Mouse (Mus musculus) limb, embryonic 12.5 days (tissue): ENCODE measurements around the gene Slc27a3. TPM values are rescaled to one million over a fixed set of nuclear protein-coding genes. Genes with fewer than 3 reads are reported as not detected.
"Not testable (repeated sequence)": the region's sequence is repeated elsewhere in the genome, so short reads cannot be mapped to it uniquely, and the experiment has no call there.

Experiments
- ATAC-seq: fragments of 200-750 bp; cut with Nextera tagmentation; 2 replicates; pipeline ENCODE4 v1.8.0; 2017; ENCODE audit warnings: low read depth, moderate TSS enrichment; ENCODE audit not compliant: insufficient number of reproducible peaks, insufficient read depth, low FRiP score, low TSS enrichment
- H3K27ac ChIP-seq: fragments of 300-500 bp; sonication (generic); 2 replicates; pipeline ENCODE4 v1.5.1; 2016; ENCODE audit warnings: mild to moderate bottlenecking, moderate library complexity
- H3K27me3 ChIP-seq: fragments of 300-500 bp; sonication (generic); 2 replicates; pipeline ENCODE4 v1.6.1; 2016; ENCODE audit warnings: mild to moderate bottlenecking, moderate library complexity
- H3K36me3 ChIP-seq: fragments of 300-500 bp; sonication (generic); 2 replicates; pipeline ENCODE4 v1.6.1; 2016; ENCODE audit warnings: mild to moderate bottlenecking, moderate library complexity
- H3K4me1 ChIP-seq: fragments of 300-500 bp; sonication (generic); replicated peaks from 2 replicates; pipeline ENCODE4 v1.6.1; 2016
- H3K4me2 ChIP-seq: fragments of 300-500 bp; sonication (generic); 2 replicates; pipeline ENCODE4 v1.6.1; 2016; ENCODE audit warnings: mild to moderate bottlenecking, moderate library complexity
- H3K4me3 ChIP-seq: fragments of 300-500 bp; sonication (generic); replicated peaks from 2 replicates; pipeline ENCODE4 v1.5.1; 2016; ENCODE audit warnings: mild to moderate bottlenecking
- H3K9ac ChIP-seq: fragments of 300-500 bp; sonication (generic); replicated peaks from 2 replicates; pipeline ENCODE4 v1.6.1; 2016; ENCODE audit warnings: mild to moderate bottlenecking, moderate library complexity
- H3K9me3 ChIP-seq: fragments of 300-500 bp; sonication (generic); 2 replicates; pipeline ENCODE4 v1.6.1; 2016; ENCODE audit warnings: mild to moderate bottlenecking, moderate library complexity
- WGBS: fragments of 180-500 bp; shearing (Covaris S2); methylation state at CpG from one replicate; pipeline ENCODE4 v1.1.7; 2016; 5-methylcytosine and 5-hydroxymethylcytosine counted together
- polyA plus RNA-seq: library from polyadenylated mRNA; unstranded; fragments of >200 nt; fragmentation: Nextera tagmentation; extraction: Ambion mirVana; gene quantifications from 2 replicates; pipeline ENCODE4 v1.2.1, GENCODE M21; 2016

Gene Slc27a3
- polyA plus RNA-seq, 1 experiment from 2014 or later: 43.6 TPM

DNA sequence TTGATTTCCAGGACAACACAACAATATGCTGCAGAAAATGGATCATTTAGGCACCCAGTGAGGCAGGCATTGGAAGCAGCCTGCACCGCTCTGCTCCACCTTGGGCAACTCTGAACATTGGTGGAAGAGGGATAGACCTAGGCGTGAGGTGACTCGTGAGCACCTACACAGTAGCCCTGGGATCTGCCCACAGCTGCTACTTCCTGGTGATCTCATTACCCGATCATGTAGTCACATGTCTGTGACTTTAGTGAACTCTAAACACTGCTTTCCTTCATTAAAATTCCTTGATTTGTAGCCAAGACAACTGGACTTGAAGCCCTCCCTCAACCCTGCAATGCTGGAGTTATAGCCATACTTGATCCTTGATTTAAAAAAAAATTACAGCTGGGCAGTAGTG lies 15.4 kb downstream of the Slc27a3 start:
- H3K4me2 ChIP-seq: no peak overlapping the region
- no peak overlapping the region for H3K4me3 ChIP-seq
- H3K4me1 ChIP-seq: no peaks in the 10 kb centered on the region
- no peaks in the 10 kb centered on the region for H3K36me3 ChIP-seq
- no peak overlapping the region for H3K9ac ChIP-seq
- 79% methylated on average over 4 of the region's 4 CpGs for WGBS
- H3K27ac ChIP-seq: no peak overlapping the region
- no peaks in the 10 kb centered on the region for H3K9me3 ChIP-seq
- no peak for ATAC-seq
- no peaks in the 10 kb centered on the region for H3K27me3 ChIP-seq

GRCm38 (mm10) chr3:90373432-90374028 lies 16.2 kb downstream of the Slc27a3 start:
- H3K27me3 ChIP-seq: no peaks in the 10 kb centered on the region
- no peak overlapping the region for H3K4me2 ChIP-seq
- H3K4me1 ChIP-seq: no peaks in the 10 kb centered on the region
- H3K9ac ChIP-seq: no peak overlapping the region
- H3K4me3 ChIP-seq: no peak overlapping the region
- H3K36me3 ChIP-seq: no peaks in the 10 kb centered on the region
- ATAC-seq: no peak
- no peak overlapping the region for H3K27ac ChIP-seq
- H3K9me3 ChIP-seq: no peaks in the 10 kb centered on the region
- 27% methylated on average over 4 of the region's 4 CpGs for WGBS

- no peaks in the 10 kb centered on the region for H3K27me3 ChIP-seq
- H3K36me3 ChIP-seq: no peaks in the 10 kb centered on the region
- no peak overlapping the region for H3K9ac ChIP-seq
- H3K4me3 ChIP-seq: no peak overlapping the region
- no peaks in the 10 kb centered on the region for H3K9me3 ChIP-seq
- H3K4me1 ChIP-seq: no peaks in the 10 kb centered on the region
- WGBS: 67% methylated on average over 5 of the region's 5 CpGs
- H3K27ac ChIP-seq: no peak overlapping the region
- ATAC-seq: no peak
- no peak overlapping the region for H3K4me2 ChIP-seq
These were observed 16.9 kb downstream of the Slc27a3 start for GRCm38 (mm10) chr3:90372817-90373216.

GRCm38 (mm10) chr3:90371857-90372256 lies 17.9 kb downstream of the Slc27a3 start:
- Histone ChIP-seq H3K36me3 (no peaks in the 10 kb centered on the region), H3K4me1 (no peaks in the 10 kb centered on the region), H3K9me3 (no peaks in the 10 kb centered on the region), H3K9ac (no peak overlapping the region), H3K4me2 (no peak overlapping the region), H3K27ac (no peak overlapping the region), H3K27me3 (no peaks in the 10 kb centered on the region), H3K4me3 (no peak overlapping the region)
- 66% methylated on average over 7 of the region's 7 CpGs for WGBS
- no peak for ATAC-seq

- no peaks in the 10 kb centered on the region for H3K4me1 ChIP-seq
- no peak overlapping the region for H3K4me3 ChIP-seq
- H3K36me3 ChIP-seq: peaks cover 4% of the 10 kb centered on the region
- H3K9ac ChIP-seq: no peak overlapping the region
- ATAC-seq: no peak
- no peak overlapping the region for H3K4me2 ChIP-seq
- H3K27me3 ChIP-seq: no peaks in the 10 kb centered on the region
- no peak overlapping the region for H3K27ac ChIP-seq
- 60% methylated on average over 2 of the region's 2 CpGs for WGBS
- H3K9me3 ChIP-seq: no peaks in the 10 kb centered on the region
These were observed 20.7 kb downstream of the Slc27a3 start for GRCm38 (mm10) chr3:90369041-90369440.

- no peaks in the 10 kb centered on the region for H3K9me3 ChIP-seq
- ATAC-seq: no peak
- H3K4me3 ChIP-seq: no peak overlapping the region
- peaks cover 17% of the 10 kb centered on the region for H3K36me3 ChIP-seq
- no peaks in the 10 kb centered on the region for H3K27me3 ChIP-seq
- no peak overlapping the region for H3K9ac ChIP-seq
- no peak overlapping the region for H3K27ac ChIP-seq
- H3K4me1 ChIP-seq: no peaks in the 10 kb centered on the region
- 93% methylated on average over 5 of the region's 5 CpGs for WGBS
- no peak overlapping the region for H3K4me2 ChIP-seq
These were observed 22.6 kb downstream of the Slc27a3 start for GRCm38 (mm10) chr3:90367001-90367632.

DNA sequence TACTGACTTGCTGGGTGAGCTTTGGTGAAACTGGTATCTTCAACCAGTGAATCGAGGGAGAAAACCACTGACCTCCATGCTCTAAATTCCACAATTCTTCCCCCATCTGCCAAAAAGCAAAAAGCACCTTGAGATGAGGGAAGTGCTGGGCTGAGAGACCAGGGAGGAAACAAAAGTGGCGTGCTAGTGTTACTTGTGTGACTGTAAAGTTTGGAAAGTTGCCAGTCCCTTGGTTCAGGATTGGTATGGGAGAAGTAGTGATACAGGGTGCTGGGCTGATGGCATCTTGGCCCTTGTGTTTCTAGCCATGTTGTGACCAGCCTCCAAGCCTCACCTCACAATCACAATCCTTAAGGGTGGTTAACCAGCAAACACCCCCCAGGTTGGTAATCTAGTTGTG lies 27.4 kb downstream of the Slc27a3 start:
- no peak overlapping the region for H3K9ac ChIP-seq
- no peaks in the 10 kb centered on the region for H3K9me3 ChIP-seq
- no peak overlapping the region for H3K27ac ChIP-seq
- H3K4me1 ChIP-seq: no peaks in the 10 kb centered on the region
- peaks cover 60% of the 10 kb centered on the region for H3K36me3 ChIP-seq
- H3K4me3 ChIP-seq: no peak overlapping the region
- H3K4me2 ChIP-seq: no peak overlapping the region
- no peaks in the 10 kb centered on the region for H3K27me3 ChIP-seq
- WGBS: 84% methylated on average over 2 of the region's 2 CpGs
- ATAC-seq: no peak

DNA sequence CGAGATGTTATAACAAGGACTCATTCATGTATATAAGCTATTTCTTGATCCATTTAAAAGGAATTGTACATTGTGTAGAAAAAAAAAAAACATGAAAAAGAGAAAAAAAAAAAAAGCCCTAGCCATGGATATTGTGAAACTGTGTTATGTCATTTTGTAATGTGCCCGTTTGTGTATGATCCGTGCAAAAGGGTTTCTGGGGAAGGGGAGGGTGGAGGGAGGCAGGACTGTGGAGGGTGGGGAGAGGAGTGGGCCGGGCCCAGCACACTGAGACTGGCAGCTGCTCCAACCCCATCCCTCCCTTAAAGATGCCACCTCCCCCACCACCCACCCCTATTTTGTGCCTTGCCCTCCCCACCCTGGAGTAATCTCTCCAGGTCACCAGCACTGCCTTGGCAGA lies 28.3 kb downstream of the Slc27a3 start:
- H3K4me1 ChIP-seq: no peaks in the 10 kb centered on the region
- H3K27me3 ChIP-seq: no peaks in the 10 kb centered on the region
- ATAC-seq: no peak
- WGBS: 97% methylated on average over 4 of the region's 4 CpGs
- no peak overlapping the region for H3K4me3 ChIP-seq
- no peak overlapping the region for H3K4me2 ChIP-seq
- no peaks in the 10 kb centered on the region for H3K9me3 ChIP-seq
- H3K36me3 ChIP-seq: peaks cover 69% of the 10 kb centered on the region
- H3K27ac ChIP-seq: no peak overlapping the region
- H3K9ac ChIP-seq: no peak overlapping the region

DNA sequence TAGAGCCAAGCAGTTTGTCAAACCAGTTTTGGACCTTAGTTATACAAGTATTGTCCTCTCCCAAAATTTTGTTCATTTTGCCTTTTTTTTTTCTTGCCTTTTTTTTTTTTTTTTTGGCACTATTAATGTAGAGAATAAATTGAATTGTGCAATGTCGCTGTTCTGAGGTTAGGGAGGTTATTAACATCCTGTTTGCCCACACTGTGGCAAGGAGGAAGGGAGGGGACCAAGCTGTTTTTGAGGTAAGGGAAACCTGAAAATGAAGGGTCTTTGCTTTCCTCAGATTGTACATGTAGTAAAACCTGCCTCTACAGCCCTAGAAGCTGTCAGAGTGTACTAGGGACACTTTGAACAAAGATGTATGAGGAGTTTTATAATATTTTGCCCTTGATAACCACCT lies 30.5 kb downstream of the Slc27a3 start:
- ATAC-seq: no peak
- Histone ChIP-seq H3K27ac (no peak overlapping the region), H3K9ac (no peak overlapping the region), H3K9me3 (no peaks in the 10 kb centered on the region), H3K4me2 (no peak overlapping the region), H3K4me1 (no peaks in the 10 kb centered on the region), H3K36me3 (peaks cover 89% of the 10 kb centered on the region), H3K27me3 (no peaks in the 10 kb centered on the region), H3K4me3 (no peak overlapping the region)
- WGBS: 93% methylated on average over 1 of the region's 1 CpGs

DNA sequence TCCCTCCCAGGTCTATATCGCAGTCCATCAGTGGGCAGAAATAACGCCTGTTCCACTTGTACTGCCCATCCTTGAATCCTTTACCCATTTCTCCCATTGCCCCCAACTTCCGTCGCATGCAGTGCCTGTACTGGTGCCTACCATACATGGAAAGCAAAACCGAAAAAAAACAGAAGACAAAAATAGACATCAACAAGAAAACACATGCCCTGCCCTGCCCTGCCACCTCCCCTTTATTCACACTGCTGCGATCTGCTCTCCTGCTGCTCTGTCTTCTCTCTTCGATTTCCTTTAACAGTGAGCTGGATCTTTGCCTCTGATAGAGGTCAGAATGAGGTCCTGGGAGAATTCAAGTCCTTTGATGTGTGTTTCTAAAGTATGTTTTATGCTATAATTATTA lies 31.8 kb downstream of the Slc27a3 start:
- 96% methylated on average over 7 of the region's 7 CpGs for WGBS
- Histone ChIP-seq H3K4me1 (no peaks in the 10 kb centered on the region), H3K4me2 (no peak overlapping the region), H3K9me3 (no peaks in the 10 kb centered on the region), H3K4me3 (no peak overlapping the region), H3K27me3 (no peaks in the 10 kb centered on the region), H3K9ac (no peak overlapping the region), H3K27ac (no peak overlapping the region), H3K36me3 (peaks cover 94% of the 10 kb centered on the region)
- no peak for ATAC-seq

GRCm38 (mm10) chr3:90347847-90348246 lies 41.9 kb downstream of the Slc27a3 start:
- Histone ChIP-seq H3K36me3 (peaks cover 77% of the 10 kb centered on the region), H3K4me3 (no peak overlapping the region), H3K9ac (no peak overlapping the region), H3K9me3 (no peaks in the 10 kb centered on the region), H3K27me3 (no peaks in the 10 kb centered on the region), H3K4me1 (no peaks in the 10 kb centered on the region), H3K4me2 (no peak overlapping the region), H3K27ac (no peak overlapping the region)
- WGBS: 94% methylated on average over 4 of the region's 4 CpGs
- no peak for ATAC-seq

DNA sequence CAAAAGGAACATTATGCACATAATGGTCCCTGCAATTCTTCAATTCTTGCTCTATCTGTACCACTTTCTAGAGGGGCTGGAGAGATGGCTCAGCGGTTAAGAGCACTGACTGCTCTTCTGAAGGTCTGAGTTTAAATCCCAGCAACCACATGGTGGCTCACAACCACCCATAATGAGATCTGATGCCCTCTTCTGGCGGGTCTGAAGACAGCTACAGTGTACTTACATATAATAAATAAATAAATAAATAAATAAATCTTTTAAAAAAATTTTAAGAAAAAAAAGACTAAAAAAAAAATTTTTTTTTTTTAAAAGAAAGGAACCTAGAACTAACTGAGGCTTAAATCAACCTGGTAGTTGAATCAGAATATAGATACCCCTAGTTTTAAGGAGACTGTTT lies 46.9 kb downstream of the Slc27a3 start:
- not testable (repeated sequence) for H3K4me1 ChIP-seq, ATAC-seq, H3K9ac ChIP-seq, H3K9me3 ChIP-seq, H3K27me3 ChIP-seq, H3K4me3 ChIP-seq, H3K27ac ChIP-seq, H3K4me2 ChIP-seq
- H3K36me3 ChIP-seq: peaks cover 50% of the 10 kb centered on the region
- 62% methylated on average over 2 of the region's 2 CpGs for WGBS
